Mouse (Mus musculus): ENCODE data around the gene Retnlb.

GRCm38 (mm10) chr16:48827625-48828024 is 11.0 kb downstream of the Retnlb start:
- TF ChIP-seq CTCF (IDR thresholded peaks at IDR 0.05; ENCODE audit: low read depth), result no peak
- TF ChIP-seq EP300 (IDR thresholded peaks at IDR 0.05; ENCODE audit: low read depth), result no peak
